Mouse (Mus musculus): ENCODE results near the gene Zfand2a. TPM values are rescaled to one million over a fixed set of nuclear protein-coding genes. Genes with fewer than 3 reads are reported as not detected.

The Zfand2a gene
- 15.0 TPM for polyA plus RNA-seq (2012; fragmentation: generic; extraction: Trizol)

- Histone ChIP-seq H3K4me2 (ENCODE audit: low read depth) (peak within 1 kb of the TSS; percentile 85), H3K79me2 (ENCODE audit: control insufficient read depth, insufficient read depth) (peaks cover 21% of the 10 kb centered on the region), H3K4me3 (peak within 1 kb of the TSS; percentile 77), H3K27me3 (ENCODE audit: control insufficient read depth, insufficient read depth, insufficient read length) (no peaks in the 10 kb centered on the region), H3ac (ENCODE audit: control insufficient read depth, insufficient read length) (peak within 1 kb of the TSS; percentile 38), H3K36me3 (ENCODE audit: control insufficient read depth, insufficient read depth) (peaks cover 9% of the 10 kb centered on the region)
- TF ChIP-seq E2F4 (IDR thresholded peaks at IDR 0.05; ENCODE audit: insufficient read depth) (peak; percentile 81), TCF3 (IDR thresholded peaks at IDR 0.05; ENCODE audit: insufficient read length, low read depth) (no peak), TCF12 (IDR thresholded peaks at IDR 0.05; ENCODE audit: insufficient read depth, poor library complexity, severe bottlenecking) (no peak), POLR2A (IDR thresholded peaks at IDR 0.05; ENCODE audit: insufficient read length, low read depth) (peak; percentile 64), SRF (IDR thresholded peaks at IDR 0.05; ENCODE audit: control insufficient read depth, insufficient read length, low read depth) (peak; percentile 86), POLR2AphosphoS2 (IDR thresholded peaks at IDR 0.05; ENCODE audit: insufficient read length, low read depth) (peak; percentile 77)
Observed at GRCm38 (mm10) chr5:139484185-139484814, at the start of gene Zfand2a. Gene Zfand2a (minus strand): TSS chr5:139484549.

GRCm38 (mm10) chr5:139528851-139529250, 44.5 kb upstream of the Zfand2a start:
- Histone ChIP-seq H3ac (ENCODE audit: control insufficient read depth, insufficient read length) (no peak overlapping the region), H3K27me3 (ENCODE audit: control insufficient read depth, insufficient read depth, insufficient read length) (peaks cover 44% of the 10 kb centered on the region), H3K36me3 (ENCODE audit: control insufficient read depth, insufficient read depth) (no peaks in the 10 kb centered on the region), H3K79me2 (ENCODE audit: control insufficient read depth, insufficient read depth) (no peaks in the 10 kb centered on the region), H3K4me2 (ENCODE audit: low read depth) (no peak overlapping the region), H3K4me3 (no peak overlapping the region)
- TF ChIP-seq TCF12 (IDR thresholded peaks at IDR 0.05; ENCODE audit: insufficient read depth, poor library complexity, severe bottlenecking) (no peak), REST (IDR thresholded peaks at IDR 0.05; ENCODE audit: insufficient read depth, insufficient read length) (no peak), TCF3 (IDR thresholded peaks at IDR 0.05; ENCODE audit: insufficient read length, low read depth) (no peak), MAX (IDR thresholded peaks at IDR 0.05; ENCODE audit: low read depth) (no peak), USF1 (IDR thresholded peaks at IDR 0.05; ENCODE audit: low read depth) (no peak), CEBPB (IDR thresholded peaks at IDR 0.05; ENCODE audit: insufficient read depth, poor library complexity, severe bottlenecking) (no peak), SRF (IDR thresholded peaks at IDR 0.05; ENCODE audit: control insufficient read depth, insufficient read length, low read depth) (no peak), E2F4 (IDR thresholded peaks at IDR 0.05; ENCODE audit: insufficient read depth) (no peak), MYOG (IDR thresholded peaks at IDR 0.05; ENCODE audit: control insufficient read depth in 1 of 3, insufficient read depth in 1 of 3, insufficient read length in 2 of 3, low read depth in 2 of 3) (no peak), MYOD1 (IDR thresholded peaks at IDR 0.05; ENCODE audit: control insufficient read depth in 1 of 3, insufficient read length in 2 of 3, low read depth in 2 of 3) (no peak), POLR2AphosphoS2 (IDR thresholded peaks at IDR 0.05; ENCODE audit: insufficient read length, low read depth) (no peak), POLR2A (IDR thresholded peaks at IDR 0.05; ENCODE audit: insufficient read length, low read depth) (no peak)

GRCm38 (mm10) chr5:139521987-139522386, 37.6 kb upstream of the Zfand2a start:
- Histone ChIP-seq H3ac (ENCODE audit: control insufficient read depth, insufficient read length) (no peak overlapping the region), H3K79me2 (ENCODE audit: control insufficient read depth, insufficient read depth) (no peaks in the 10 kb centered on the region), H3K4me3 (no peak overlapping the region), H3K4me2 (ENCODE audit: low read depth) (no peak overlapping the region), H3K27me3 (ENCODE audit: control insufficient read depth, insufficient read depth, insufficient read length) (peaks cover 38% of the 10 kb centered on the region), H3K36me3 (ENCODE audit: control insufficient read depth, insufficient read depth) (no peaks in the 10 kb centered on the region)
- TF ChIP-seq REST (IDR thresholded peaks at IDR 0.05; ENCODE audit: insufficient read depth, insufficient read length): no peak
- TF ChIP-seq MAX (IDR thresholded peaks at IDR 0.05; ENCODE audit: low read depth): no peak
- no peak for TF ChIP-seq MYOD1 (IDR thresholded peaks at IDR 0.05; ENCODE audit: control insufficient read depth in 1 of 3, insufficient read length in 2 of 3, low read depth in 2 of 3)
- TF ChIP-seq POLR2A (IDR thresholded peaks at IDR 0.05; ENCODE audit: insufficient read length, low read depth): no peak
- no peak for TF ChIP-seq TCF3 (IDR thresholded peaks at IDR 0.05; ENCODE audit: insufficient read length, low read depth)
- TF ChIP-seq SRF (IDR thresholded peaks at IDR 0.05; ENCODE audit: control insufficient read depth, insufficient read length, low read depth): no peak
- TF ChIP-seq TCF12 (IDR thresholded peaks at IDR 0.05; ENCODE audit: insufficient read depth, poor library complexity, severe bottlenecking): no peak
- no peak for TF ChIP-seq E2F4 (IDR thresholded peaks at IDR 0.05; ENCODE audit: insufficient read depth)
- TF ChIP-seq POLR2AphosphoS2 (IDR thresholded peaks at IDR 0.05; ENCODE audit: insufficient read length, low read depth): no peak
- TF ChIP-seq USF1 (IDR thresholded peaks at IDR 0.05; ENCODE audit: low read depth): no peak
- no peak for TF ChIP-seq MYOG (IDR thresholded peaks at IDR 0.05; ENCODE audit: control insufficient read depth in 1 of 3, insufficient read depth in 1 of 3, insufficient read length in 2 of 3, low read depth in 2 of 3)
- no peak for TF ChIP-seq CEBPB (IDR thresholded peaks at IDR 0.05; ENCODE audit: insufficient read depth, poor library complexity, severe bottlenecking)

GRCm38 (mm10) chr5:139520069-139520834, 35.9 kb upstream of the Zfand2a start:
- Histone ChIP-seq H3K27me3 (ENCODE audit: control insufficient read depth, insufficient read depth, insufficient read length) (peaks cover 41% of the 10 kb centered on the region), H3K36me3 (ENCODE audit: control insufficient read depth, insufficient read depth) (no peaks in the 10 kb centered on the region), H3ac (ENCODE audit: control insufficient read depth, insufficient read length) (no peak overlapping the region), H3K4me3 (no peak overlapping the region), H3K79me2 (ENCODE audit: control insufficient read depth, insufficient read depth) (no peaks in the 10 kb centered on the region), H3K4me2 (ENCODE audit: low read depth) (no peak overlapping the region)
- TF ChIP-seq POLR2AphosphoS2 (IDR thresholded peaks at IDR 0.05; ENCODE audit: insufficient read length, low read depth) (no peak), TCF12 (IDR thresholded peaks at IDR 0.05; ENCODE audit: insufficient read depth, poor library complexity, severe bottlenecking) (no peak), MYOD1 (IDR thresholded peaks at IDR 0.05; ENCODE audit: control insufficient read depth in 1 of 3, insufficient read length in 2 of 3, low read depth in 2 of 3) (no peak), MYOG (IDR thresholded peaks at IDR 0.05; ENCODE audit: control insufficient read depth in 1 of 3, insufficient read depth in 1 of 3, insufficient read length in 2 of 3, low read depth in 2 of 3) (no peak), MAX (IDR thresholded peaks at IDR 0.05; ENCODE audit: low read depth) (no peak), E2F4 (IDR thresholded peaks at IDR 0.05; ENCODE audit: insufficient read depth) (no peak), SRF (IDR thresholded peaks at IDR 0.05; ENCODE audit: control insufficient read depth, insufficient read length, low read depth) (no peak), USF1 (IDR thresholded peaks at IDR 0.05; ENCODE audit: low read depth) (no peak), CEBPB (IDR thresholded peaks at IDR 0.05; ENCODE audit: insufficient read depth, poor library complexity, severe bottlenecking) (no peak), REST (IDR thresholded peaks at IDR 0.05; ENCODE audit: insufficient read depth, insufficient read length) (no peak), POLR2A (IDR thresholded peaks at IDR 0.05; ENCODE audit: insufficient read length, low read depth) (no peak), TCF3 (IDR thresholded peaks at IDR 0.05; ENCODE audit: insufficient read length, low read depth) (no peak)
